Mouse (Mus musculus): ENCODE measurements at regions not wholly inside any gene's neighbourhood (a gene's known extent, or its start where the extent isn't known, plus 50 kb on each side); places are given as distances from the start of the nearest gene placed in this dataset.

- DNase-seq, result no peak
These were observed 159.8 kb upstream of the Kbtbd8 start for GRCm38 (mm10) chr6:94957172-94957668.

DNA sequence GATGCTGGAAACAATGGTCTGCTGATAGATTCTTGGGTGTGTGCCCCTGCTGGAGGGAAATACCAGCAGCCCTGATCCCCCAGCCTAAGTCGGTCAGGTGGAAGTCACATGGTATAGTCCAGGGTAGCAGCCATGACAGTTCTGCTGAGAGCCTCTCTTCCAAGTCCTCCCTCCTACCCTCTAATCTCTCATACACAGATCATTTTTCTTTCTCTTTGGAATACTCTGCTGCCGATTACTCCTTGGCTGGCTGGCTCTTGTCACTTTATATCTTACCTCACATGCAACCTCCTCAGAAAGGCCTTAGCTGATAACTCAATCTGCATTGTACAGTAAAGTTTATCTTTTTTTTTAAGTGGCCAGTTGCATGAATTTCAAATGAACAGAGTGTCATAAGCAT lies 162.5 kb upstream of the Kbtbd8 start:
- no peak for DNase-seq

- DNase-seq, result no peak
These were observed 163.4 kb upstream of the Kbtbd8 start for GRCm38 (mm10) chr6:94953658-94954057.

- DNase-seq, result no peak
These were observed 164.9 kb upstream of the Kbtbd8 start for GRCm38 (mm10) chr6:94951971-94952768.

DNA sequence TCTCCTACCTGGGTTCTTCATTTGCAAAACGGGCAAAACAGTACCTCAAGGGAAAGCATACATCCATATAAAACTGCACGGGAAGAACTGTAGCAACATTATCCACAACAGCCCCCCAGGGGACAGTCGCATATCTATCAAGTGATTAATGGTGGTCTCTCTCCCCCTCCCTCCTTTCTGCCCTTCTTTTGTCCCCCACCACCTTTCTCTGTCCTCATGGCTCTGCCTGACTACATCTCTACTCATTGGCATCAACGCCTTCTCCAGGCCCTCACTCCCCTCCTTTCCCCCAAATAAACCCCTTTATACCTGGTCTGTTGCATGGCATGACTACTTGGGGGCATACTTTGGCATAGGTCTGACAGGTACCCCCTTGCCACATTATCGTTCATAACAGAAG lies 166.1 kb upstream of the Kbtbd8 start:
- no peak for DNase-seq

DNA sequence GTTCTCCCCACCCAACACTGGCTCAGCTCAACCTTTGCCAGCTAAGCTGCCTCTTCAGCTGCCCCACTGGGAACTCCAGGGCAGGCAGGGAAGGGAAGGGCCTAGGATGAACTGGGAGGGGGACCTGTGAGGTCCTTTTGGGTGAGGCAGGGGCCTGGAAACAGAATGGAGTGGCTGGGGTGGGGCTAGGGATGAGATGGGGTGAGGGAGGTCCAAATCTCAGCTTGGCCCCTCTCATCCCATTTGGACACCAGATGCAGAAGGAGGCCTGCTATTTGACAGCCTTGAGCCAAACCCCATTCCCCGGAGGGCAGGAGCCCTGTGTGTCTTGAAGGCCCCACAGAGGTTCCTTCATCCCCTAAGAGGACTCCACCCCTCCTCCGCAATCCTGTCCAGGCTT lies 166.7 kb upstream of the Kbtbd8 start:
- no peak for DNase-seq

- DNase-seq, result no peak
These were observed 170.6 kb upstream of the Kbtbd8 start for GRCm38 (mm10) chr6:94946352-94946900.

DNA sequence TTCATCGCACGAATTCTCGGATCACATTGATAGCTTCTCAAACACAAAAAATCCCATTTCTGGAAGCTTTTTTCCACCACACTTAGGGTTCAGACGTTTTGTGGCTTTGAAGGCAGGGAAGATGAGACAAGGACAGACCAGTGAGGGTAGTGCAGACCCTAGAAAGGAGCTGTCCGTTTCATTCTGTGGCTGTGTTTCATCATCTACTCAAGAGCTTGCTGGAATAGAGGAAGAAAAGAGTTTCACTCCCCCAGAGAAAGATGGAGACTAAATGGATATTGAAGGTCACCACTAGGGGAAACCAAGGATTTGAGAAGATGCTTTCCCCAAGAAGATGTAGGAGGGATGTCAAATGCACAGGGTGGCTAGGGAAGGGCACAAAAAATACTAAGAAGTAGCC lies 171.3 kb upstream of the Kbtbd8 start:
- no peak for DNase-seq

DNA sequence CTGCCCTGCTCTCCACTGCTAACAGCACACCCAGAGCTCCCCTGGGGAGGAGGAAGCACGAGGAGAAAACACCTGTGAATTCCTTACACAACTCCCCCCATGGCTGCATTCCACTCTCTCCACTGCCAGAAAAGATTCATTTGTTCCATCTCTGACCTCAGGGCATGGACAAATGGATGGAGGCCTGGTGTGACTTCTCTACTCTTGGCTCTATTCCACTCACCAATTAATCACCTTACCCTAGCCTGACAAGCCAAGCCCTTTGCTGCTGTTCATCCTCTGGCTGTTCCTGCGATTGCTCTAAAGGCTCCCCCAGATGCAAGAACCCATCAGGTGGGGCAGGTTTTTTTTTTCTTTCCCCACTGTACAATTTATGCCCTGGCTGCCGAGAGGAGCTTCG lies 172.8 kb upstream of the Kbtbd8 start:
- DNase-seq, result no peak

DNA sequence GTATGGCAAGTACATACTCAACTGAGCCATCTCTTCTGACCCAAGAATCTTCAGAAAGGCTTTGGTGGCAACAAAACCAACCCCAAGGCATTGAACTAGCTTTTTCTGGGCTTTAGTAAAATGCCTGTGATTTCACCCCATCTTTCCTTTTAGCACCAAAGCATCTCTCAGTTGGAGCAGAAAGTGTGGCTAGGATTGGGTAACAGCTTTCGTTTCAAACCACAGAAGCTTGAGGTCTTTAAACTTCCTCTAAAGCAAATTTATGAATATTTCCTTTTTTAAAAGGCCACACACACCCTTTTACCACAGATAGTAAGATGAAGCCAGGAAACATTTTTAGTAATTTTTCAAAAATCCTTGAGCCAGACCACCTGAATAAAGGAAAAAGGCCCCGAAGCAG lies 178.1 kb upstream of the Kbtbd8 start:
- DNase-seq, result no peak

DNA sequence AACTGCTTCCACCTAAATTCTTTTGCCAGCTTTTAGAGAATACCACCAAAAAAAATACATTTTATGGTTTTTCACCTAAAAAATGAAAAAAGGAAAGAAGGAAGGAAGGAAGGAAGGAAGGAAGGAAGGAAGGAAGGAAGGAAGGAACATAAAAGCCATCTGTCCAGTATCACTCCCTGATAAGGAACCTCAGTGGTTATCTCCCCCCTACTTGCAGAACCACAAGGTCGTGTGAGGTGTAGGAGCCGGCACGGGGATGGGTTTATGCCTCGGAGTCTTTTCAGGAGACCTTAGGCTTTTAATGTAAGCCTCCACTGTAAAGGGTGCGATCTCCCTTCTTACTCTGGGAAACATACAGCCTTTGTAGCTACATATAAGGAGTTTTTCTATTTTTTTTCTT lies 180.8 kb upstream of the Kbtbd8 start:
- no peak for DNase-seq

DNA sequence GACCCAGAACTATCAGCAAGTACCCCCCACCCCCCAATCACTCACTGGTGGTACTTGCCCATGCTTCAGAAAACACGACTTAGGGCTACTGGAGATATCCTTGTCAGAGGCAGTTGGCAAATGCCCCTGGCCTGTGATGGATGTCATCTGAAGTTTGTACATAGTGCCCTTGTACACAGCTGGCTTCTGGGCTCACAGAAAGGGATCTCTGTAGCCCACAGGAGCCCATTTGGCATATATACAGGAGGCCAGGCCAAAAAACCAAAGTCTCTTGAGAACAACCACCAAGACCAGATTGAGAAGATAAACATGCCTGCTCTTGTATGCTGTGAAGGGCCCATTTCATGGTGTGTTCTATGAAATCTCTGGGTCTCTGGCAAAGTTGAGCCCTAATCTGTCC lies 181.3 kb upstream of the Kbtbd8 start:
- DNase-seq, result no peak

DNA sequence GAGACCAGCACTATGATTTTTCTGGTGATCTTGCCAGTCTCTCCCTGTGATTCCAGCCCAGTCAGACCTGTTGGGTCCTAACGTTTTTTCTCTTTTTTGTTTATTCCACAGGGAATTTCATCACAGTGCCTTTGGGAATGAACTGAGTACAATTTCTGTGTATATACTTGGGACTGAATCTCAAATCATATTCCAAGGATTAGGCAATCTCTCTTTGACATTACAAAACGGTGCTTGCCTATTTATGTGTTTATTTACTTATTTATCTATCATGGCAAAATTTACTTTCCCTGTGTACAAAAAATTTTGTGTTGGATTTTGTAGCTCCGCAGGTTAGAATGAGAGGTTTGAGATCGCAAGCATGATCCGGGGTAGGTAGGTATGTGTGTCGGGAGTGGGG lies 189.2 kb upstream of the Kbtbd8 start:
- DNase-seq, result no peak

- no peak for DNase-seq
These were observed 190.3 kb upstream of the Kbtbd8 start for GRCm38 (mm10) chr6:94926652-94927211.

DNA sequence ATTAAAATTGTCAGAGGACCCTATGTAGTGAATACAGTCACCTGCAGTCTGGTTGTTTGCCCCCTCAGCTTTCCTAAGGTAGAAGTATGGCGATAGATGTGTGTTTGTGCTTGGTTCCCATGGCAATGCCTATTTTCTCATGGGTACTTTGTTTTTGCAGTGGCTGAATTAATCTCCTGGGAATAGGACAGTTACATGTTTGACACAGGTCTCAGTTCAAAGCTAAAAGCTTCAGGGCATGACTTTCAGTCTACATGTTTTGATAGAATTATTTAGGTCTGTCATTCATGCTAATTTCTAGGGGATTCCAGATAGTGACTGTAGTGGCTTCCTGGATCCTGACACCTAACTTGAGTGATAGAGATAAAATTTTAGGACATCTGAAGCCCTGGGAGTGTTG lies 191.6 kb upstream of the Kbtbd8 start:
- no peak for DNase-seq

DNA sequence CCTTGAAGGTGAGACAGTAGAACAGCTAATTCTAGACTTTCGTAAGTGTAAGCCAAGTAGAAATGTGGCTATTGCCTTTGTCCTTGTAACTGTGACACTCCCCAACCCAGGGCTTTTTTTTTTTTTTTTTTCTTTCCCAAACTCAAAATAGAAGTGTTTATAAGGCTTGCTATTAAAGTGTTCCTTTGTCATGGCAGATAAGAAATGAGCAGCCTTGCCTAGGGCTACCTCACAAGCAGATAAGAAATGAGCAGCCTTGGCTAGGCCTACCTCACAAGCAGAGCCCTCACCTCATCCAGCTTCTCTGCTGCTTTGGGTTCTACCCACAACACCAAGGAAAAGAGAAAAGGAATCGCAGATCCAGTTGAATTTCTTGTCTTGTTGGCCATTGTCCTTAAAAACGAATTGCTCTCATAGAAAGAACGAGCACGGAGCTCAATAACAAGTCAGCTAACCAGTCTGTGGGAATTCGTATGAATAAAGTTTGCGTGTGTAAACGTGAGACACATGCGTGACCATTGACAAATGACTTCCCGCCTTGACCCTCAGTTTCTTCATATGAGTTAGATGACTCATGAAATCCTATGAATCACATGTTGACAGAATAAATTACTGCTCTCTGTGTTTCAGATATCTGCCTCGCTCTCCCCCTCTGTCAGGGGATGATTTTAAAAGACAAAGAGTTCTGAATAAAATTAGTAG lies 192.6 kb upstream of the Kbtbd8 start:
- DNase-seq, result no peak

- DNase-seq, result no peak
These were observed 195.3 kb upstream of the Kbtbd8 start for GRCm38 (mm10) chr6:94921741-94922140.

DNA sequence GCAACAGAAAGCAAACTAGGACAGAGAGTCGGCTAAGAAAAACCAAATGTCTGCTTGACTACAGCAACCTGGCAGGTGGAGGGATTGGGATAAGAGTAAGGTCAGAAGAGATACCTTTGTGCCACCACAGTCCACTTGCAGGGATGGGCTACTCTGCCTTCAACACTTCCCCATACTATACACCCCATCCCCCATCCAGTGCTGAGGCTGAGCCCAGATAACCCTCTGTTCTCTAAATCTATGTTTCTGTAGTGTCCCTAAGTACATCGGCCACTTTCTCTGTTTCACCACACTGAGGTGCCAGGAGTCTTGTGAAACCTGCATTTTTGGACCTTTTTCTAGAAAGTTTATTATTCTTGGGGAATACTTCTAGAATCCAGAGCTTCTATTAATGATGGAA lies 196.3 kb upstream of the Kbtbd8 start:
- no peak for DNase-seq

DNA sequence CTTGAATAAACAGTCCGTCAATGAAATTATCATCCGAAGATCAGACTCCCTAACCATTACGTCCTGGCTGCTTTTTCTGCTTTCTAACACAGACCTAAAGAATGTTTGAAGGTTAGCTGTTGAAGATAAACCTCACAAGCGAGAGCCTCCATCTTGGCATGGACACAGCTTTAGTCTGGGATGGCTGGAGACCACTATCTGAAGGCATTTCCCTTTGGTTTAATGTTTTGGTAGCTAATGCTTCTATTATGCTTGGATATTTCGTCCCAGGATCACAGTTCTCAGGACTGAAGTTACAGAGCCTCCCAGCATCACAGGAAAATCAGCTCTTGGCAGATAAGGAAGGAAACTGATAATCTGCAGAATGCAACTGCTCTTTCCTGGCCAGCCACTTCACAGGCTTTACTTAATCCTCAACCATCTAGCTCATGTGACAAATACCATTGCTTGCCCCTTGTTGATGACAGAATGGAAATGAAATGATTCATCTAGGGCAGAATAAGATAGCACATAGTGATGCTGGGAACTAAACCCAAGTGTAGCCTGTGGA lies 197.8 kb upstream of the Kbtbd8 start:
- no peak for DNase-seq

- no peak for DNase-seq
These were observed 201.0 kb upstream of the Kbtbd8 start for GRCm38 (mm10) chr6:94915842-94916620.

DNA sequence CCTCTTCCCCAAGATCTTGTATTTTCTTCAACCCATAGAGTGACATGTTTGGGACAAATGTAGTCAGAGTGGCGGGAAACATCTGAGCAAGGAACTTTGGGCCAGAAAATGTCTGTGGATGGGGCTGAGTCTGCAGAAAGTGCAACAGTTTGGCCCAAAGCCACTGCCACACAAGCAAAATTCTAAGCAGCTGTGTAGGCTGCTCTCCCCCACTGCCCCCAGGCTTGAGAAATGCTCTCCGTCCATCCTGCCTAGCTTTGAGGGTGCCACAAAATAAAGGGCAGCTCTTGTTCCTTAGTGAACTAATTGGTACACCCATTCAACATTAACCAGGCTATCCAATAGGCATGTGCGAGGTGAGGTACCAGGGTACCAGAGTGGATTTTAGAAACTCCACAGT lies 205.2 kb upstream of the Kbtbd8 start:
- DNase-seq, result no peak

- no peak for DNase-seq
These were observed 205.7 kb upstream of the Kbtbd8 start for GRCm38 (mm10) chr6:94911374-94911773.

- no peak for DNase-seq
These were observed 200.9 kb upstream of the Lrig1 start for GRCm38 (mm10) chr6:94900862-94901261.
